8 mouse cellular contexts compared by ENCODE assay signal in genomic region chr16:34093734-34094445, GRCm38 (mm10).
DNase-seq lines count a peak whose midpoint lies in the region; ATAC-seq and TF ChIP-seq lines count a peak whose summit lies in the region.

No protein-coding gene starts in this region.

- no peak for TF ChIP-seq CTCF in heart, adult 2 months (IDR thresholded peaks at IDR 0.05)

- no peak for ATAC-seq in limb, embryonic 15.5 days (ENCODE audit: insufficient number of reproducible peaks, low FRiP score, low TSS enrichment, low read depth)
- no peak for ATAC-seq in inflammation-experienced regulatory T-cells, adult 6 months
- ATAC-seq in megakaryocyte progenitor cell, adult 5-6 weeks (replicated peaks; ENCODE audit: poor library complexity): no peak

- no peaks in the 10 kb centered on the region for H3K9me3 ChIP-seq in limb, embryonic 15.5 days

- 11% methylated on average over 14 of the region's 14 CpGs for WGBS in heart, adult 2 months
- WGBS in limb, embryonic 15.5 days: 3% methylated on average over 14 of the region's 14 CpGs

- H3K36me3 ChIP-seq in heart, adult 2 months (ENCODE audit: control insufficient read depth, insufficient read depth, low read length): no peaks in the 10 kb centered on the region
- H3K36me3 ChIP-seq in limb, embryonic 15.5 days: no peaks in the 10 kb centered on the region

- no peak for TF ChIP-seq POLR2A in heart, adult 2 months (IDR thresholded peaks at IDR 0.05; ENCODE audit: insufficient read depth, low read depth, low read length)

- peak overlapping the region; percentile 56; the same call in 1 of the 2 replicates for H3K4me3 ChIP-seq in heart, adult 2 months
- peak overlapping the region; percentile 55 for H3K4me3 ChIP-seq in limb, embryonic 15.5 days

- TF ChIP-seq EP300 in heart, adult 2 months (IDR thresholded peaks at IDR 0.05; ENCODE audit: insufficient read depth, low read depth, low read length): no peak

- H3K9ac ChIP-seq in heart, adult 2 months (ENCODE audit: low read depth, low read length): peak overlapping the region; percentile 45
- H3K9ac ChIP-seq in limb, embryonic 15.5 days: no peak overlapping the region; the same call in 1 of the 2 replicates

- peak in 1 of 2 experiments; percentile 46 for DNase-seq in heart, adult 2 months
- DNase-seq in heart, postnatal 4 days: no peak
- peak; percentile 58 for DNase-seq in A20 (ENCODE audit: low read depth, low spot score)
- peak; percentile 64 for DNase-seq in fibroblast of lung, adult 2 months (ENCODE audit: low read depth)
- DNase-seq in c-Kit-positive CD71-positive TER-119-positive erythroid progenitor cells, embryonic 14.5 days (ENCODE audit: low spot score): no peak

- peak overlapping the region; percentile 89 for H3K4me2 ChIP-seq in limb, embryonic 15.5 days

- intact Hi-C loops in heart, adult 2 months (cut with DNase I): no loop called here

- H3K27me3 ChIP-seq in heart, adult 2 months (ENCODE audit: control insufficient read depth, insufficient read depth, low read length): no peaks in the 10 kb centered on the region
- peaks cover 3% of the 10 kb centered on the region; the same call in 1 of the 2 replicates for H3K27me3 ChIP-seq in limb, embryonic 15.5 days

- no peaks in the 10 kb centered on the region for H3K79me2 ChIP-seq in heart, adult 2 months (replicated peaks; ENCODE audit: control insufficient read depth, insufficient read depth, low read length)

- peaks cover 2% of the 10 kb centered on the region; the same call in 1 of the 2 replicates for H3K4me1 ChIP-seq in heart, adult 2 months (ENCODE audit: control insufficient read depth, insufficient read depth, low read length)
- peaks cover 27% of the 10 kb centered on the region for H3K4me1 ChIP-seq in limb, embryonic 15.5 days

- peak overlapping the region; percentile 45 for H3K27ac ChIP-seq in heart, adult 2 months
- peak overlapping the region; percentile 9; the same call in 1 of the 2 replicates for H3K27ac ChIP-seq in limb, embryonic 15.5 days

Comparison
In these comparisons a context has a peak if more than half of its experiments do, and no peak if none do; other contexts are left out.
1. DNase-seq: peak in A20 (single experiment) and fibroblast of lung, adult 2 months (single experiment); none in heart, postnatal 4 days (single experiment) and c-Kit-positive CD71-positive TER-119-positive erythroid progenitor cells, embryonic 14.5 days (single experiment).